Mouse (Mus musculus) right cerebral cortex, postnatal 14 days (tissue): Measurements from ENCODE around the gene Drd4.

ENCODE experiments used
- DNase-seq: peaks from one replicate; pipeline ENCODE4 v3.0.0; 2022

The Drd4 gene

DNA sequence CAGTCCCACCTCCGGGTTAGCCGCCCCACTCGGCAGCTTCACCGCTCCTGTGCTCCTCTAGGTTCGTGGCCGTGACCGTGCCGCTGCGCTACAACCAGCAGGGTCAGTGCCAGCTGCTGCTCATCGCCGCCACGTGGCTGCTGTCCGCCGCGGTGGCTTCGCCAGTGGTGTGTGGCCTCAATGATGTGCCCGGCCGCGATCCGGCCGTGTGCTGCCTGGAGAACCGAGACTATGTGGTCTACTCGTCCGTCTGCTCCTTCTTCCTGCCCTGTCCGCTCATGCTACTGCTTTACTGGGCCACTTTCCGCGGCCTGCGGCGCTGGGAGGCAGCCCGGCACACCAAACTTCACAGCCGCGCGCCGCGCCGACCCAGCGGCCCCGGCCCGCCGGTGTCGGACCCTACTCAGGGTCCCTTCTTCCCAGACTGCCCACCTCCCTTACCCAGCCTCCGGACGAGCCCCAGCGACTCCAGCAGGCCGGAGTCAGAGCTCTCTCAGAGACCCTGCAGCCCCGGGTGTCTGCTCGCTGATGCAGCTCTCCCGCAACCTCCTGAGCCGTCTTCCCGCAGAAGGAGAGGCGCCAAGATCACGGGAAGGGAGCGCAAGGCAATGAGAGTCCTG, 2.2 kb downstream of the Drd4 start:
- peak; percentile 25 for DNase-seq

DNA sequence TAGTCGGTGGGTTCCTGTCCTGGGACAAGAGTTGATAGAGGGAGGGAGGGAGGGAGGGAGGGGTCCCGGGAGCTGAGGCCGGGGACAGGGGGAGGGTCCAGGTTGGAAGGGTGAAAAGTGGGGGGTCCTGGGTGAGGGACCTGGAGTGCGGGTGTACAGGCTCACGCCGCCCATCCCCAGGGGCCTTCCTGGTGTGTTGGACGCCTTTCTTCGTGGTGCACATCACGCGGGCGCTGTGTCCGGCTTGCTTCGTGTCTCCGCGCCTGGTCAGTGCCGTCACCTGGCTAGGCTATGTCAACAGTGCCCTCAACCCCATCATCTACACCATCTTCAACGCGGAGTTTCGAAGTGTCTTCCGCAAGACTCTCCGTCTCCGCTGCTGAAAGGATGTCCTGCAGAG, 2.7 kb downstream of the Drd4 start:
- DNase-seq: no peak

DNA sequence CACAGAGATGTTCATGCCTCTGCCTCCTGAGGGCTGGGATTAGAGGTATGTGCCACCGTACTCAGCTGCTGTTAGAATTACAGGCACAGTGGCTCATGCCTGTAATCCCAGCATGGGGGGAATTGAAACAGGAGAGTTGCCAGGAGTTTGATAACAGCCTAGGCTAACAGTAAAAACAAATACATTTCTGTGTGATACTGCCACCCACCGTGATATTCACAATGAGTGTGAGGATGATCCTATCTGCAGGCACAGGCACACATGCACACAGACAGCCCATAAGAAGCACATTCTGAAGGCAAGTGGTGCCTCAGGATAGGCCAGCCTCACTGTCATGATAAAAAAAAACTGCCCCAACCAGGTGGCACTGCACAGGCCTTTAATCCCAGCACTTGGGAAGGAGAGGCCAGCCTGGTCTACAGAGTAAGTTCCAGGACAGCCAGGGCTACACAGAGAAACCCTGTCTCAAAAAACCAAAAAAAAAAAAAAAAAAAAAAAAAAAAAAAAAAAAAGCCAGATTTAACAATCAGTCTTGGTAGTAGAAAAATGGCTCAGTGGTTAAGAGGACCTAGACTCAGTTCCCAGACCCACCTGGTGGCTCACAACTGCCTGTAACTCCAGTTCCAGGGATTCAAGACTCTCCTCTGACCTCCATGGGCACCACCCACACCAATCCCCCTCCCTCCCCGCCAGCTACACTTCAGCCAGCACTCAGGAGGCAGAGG, 6.3 kb downstream of the Drd4 start:
- no peak for DNase-seq

DNA sequence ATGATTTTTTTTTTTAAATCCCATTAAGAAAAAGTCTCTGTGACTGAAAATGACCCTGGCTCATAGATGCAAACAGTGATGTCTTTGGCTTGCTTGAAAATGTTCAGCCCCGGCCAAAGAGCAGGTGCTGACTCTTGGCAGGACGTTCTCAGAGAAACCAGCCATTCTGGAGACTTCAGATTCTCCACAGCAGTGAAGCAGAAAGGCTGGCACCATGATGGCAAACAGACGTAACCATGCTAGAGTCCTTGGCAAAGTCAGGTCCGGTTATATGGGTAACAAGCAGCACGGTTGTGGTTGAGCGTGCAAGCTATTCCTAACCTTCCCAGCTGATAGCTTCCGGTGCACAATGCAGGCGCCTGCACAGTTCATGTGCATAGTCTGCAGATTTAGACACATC, 7.4 kb downstream of the Drd4 start:
- DNase-seq: no peak

DNA sequence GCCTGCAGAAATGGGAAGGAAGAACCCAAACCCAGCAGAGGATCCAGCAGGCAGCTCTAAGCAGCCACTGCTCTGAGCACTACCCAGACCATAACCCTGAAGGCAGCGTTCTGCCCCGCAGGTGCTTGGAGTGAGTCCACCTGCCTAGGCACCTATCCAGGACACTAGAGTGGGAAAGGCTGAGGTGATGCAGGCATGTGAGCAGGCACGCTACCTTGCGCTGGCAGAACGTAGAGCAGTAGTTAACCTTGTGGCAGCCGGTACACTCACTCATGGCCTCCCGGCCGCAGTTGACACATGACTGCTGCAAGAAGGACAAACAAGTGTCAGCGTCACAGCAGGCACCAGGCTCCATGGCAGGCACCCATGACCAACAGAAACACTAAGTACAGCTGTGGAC, 9.6 kb downstream of the Drd4 start:
- DNase-seq: no peak

DNA sequence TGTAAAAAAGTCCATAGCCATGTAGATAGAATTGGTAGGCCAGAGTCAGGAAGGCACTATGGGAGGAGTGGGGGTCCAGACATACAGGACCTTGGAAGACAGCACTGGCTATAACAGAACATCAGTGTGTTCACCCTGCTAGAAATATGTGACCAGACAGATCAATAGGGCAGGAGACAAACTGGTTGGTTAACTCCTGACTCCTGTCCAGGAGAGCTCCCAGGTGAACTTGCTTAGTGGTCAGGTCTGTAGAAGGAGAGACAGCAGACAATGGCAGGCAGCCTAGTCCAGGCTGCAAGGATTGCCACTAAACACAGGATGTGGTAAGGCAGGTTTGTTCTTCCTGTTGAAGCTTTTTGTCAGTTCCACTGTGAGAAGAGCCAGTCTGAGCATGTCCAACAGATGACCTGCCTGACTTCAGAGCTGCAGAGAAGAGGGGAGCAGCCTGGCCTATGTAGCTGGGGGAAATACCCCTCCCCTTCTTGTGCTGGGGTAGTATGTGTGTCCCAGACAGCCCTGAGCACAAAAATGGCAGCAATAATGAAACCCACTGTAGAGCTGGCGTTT, 11.0 kb downstream of the Drd4 start:
- DNase-seq: no peak

DNA sequence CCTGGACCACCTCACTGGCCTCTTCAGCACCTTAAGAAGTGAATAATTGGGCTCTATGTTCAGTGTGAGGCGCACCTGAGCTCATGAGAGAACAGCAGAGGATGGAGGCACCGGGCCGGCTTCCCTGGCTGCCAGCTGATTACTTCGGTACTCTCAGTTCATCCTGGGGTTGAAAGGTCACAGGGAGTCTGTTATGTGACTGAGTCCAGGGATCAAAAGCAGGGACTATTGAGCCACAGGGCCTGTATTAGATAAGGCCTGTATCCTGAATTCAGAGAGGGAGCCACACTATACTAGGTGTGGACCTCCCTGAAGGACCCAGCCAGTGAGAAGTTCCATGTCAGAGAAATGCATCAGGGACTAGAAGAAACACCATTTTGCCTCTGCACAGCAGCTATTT, 12.7 kb downstream of the Drd4 start:
- no peak for DNase-seq

DNA sequence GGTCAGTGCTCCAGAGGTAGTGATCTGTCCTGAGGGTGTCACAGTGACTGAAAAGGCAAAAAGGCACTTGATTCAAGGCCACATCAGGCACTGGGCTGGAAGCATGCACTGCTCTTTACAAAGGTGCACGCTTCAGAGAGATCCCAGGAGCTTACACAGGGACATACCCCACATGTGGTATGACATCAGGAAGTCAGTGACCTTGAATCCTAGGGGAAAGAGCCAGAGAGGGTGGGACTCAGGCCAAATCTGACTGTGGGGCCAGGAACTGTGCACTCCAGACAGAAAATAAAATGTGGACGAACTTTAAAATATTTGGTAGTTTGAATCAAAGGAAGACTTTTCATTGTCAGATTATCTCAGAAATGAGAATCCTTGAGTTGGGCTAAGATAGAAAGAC, 22.6 kb downstream of the Drd4 start:
- DNase-seq: no peak

DNA sequence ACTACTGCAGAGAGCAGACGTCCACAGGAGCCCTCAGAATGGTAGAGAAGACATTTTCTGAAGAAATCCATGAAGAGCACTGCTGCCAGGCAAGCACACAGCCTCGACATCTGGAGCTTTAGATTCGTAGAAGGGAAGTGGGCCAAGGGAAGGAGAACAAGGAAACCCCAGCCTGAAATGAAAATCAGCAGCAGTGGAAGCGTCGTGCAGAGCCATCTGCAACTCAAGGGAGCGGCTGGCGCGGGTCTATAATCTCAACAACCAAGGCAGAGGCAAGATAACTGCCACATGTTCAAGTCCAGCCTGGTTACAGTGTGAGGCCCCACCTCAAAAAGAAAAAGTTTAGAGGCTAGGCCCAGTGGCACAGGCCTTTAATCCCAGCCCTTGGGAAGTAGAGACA, 23.3 kb downstream of the Drd4 start:
- DNase-seq: peak; percentile 66

DNA sequence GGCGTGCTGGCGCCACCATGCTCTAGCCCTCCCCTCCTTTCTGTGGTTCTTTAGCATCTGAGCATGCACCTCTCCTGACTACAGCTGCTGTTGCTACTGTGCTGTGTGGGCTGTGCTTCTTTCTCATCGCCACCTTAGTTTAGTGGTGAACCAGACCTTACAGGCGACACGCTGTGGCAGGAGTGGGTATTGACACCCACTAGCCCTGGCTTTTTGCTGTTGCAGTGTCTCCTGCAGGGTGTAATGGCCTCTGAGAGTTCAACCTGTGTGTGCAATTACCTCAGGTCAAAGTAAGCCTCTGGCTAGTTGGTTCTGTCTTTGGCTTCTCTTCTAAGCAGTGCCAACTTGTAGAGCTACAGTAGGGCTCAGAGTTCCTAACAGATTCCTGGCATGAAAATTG, 24.2 kb downstream of the Drd4 start:
- no peak for DNase-seq

DNA sequence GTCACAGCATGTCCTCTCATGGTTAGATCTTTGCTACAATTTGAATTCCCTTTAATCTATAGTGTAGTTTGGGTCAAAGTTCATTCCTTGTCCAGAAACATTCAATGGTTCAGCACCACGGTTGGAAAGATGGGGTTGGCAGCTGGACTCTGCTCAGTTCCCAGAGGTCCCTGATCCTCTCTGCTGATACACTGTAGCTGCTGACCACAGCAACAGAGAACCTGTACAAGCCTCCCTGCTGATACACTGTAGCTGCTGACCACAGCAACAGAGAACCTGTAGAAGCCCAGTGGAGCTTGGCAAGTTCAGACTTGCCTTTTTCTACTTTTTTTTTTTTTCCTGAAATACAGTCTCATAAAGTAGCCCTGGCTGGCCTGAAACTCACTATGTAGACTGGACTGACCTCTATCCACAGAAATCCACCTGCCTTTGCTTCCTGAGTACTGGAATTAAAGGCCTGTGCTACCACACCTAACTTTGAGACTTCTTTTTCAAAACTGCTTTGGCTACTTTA, 25.9 kb downstream of the Drd4 start:
- no peak for DNase-seq

DNA sequence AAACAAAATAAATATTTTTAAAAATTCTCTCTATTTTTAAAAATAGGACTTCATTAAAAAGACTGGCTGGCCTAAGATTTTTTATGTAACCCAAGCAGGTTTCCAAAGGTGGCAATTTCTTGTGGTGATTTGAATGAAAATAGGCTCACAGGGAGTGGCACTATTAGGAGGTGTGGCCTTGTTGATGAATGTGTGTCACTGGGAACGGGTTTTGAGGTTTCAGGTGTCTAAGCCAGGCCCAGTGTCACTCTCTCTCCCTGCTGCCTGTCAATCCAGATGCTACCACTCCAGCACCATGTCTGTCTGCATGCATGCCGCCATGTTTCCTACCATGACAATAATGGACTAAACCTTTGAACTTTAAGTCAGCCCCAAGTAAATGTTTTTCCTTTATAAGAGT, 27.6 kb downstream of the Drd4 start:
- DNase-seq: no peak

DNA sequence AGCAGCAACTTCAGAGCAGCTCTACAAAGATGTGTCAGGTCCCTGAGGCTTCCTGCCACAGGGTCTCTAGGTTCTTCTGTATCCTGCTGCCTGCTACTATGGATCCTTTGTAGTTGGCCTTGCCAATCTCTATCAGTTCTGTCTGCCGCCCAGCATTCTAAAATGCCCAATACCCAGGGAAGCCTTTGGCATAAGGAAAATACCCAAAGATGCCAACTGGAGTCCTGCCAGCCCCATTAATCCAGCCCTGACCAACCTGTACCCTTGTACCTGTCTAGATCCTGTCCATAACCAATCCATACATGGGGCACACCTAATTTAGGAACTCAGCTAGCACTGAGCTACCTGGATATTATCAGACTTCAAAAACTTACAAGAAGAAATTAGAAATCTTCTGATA, 32.9 kb downstream of the Drd4 start:
- DNase-seq: no peak

DNA sequence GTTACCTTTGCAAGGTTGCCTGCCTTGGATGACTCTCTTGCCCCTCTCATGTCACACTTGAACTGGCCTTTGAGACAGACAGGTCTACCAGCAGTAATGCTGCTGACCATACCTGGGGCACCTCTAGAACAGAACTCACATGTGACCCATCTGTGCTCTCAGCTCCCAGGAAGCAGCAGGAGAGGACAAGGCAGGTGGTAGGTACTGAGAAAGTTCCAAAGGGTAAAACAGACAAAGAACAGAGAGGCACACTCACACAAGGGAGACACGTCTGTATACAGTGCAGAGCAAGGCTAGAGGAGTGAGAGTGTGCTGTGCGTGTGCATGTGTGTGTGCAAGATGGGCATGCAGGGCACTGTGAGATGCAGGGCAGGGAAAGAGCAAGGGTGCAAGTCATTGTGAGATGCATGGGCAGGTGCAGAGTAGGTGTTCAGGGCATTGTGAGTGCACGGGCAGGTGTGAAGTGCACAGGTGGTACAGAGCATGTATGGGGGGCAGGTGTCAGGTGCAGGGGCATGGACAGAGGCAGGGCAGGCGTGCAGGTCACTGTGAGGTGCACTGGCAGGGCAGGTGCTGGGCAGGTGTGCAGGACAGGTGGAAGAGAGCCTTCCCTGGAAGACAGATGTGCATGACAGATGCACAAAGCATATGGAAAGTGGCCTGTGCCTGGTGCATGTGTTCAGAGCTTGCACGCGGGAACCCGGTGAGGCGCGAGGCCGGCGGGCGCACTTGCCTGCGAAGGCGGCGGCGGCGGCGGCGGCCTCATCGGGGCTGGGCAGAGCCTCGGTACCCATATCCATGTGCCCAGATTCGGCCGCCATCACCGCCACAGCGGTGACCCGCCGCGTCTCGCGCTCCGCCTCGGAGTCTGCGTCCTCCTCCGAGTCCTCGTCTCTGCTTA, 35.0 kb downstream of the Drd4 start:
- DNase-seq: no peak

DNA sequence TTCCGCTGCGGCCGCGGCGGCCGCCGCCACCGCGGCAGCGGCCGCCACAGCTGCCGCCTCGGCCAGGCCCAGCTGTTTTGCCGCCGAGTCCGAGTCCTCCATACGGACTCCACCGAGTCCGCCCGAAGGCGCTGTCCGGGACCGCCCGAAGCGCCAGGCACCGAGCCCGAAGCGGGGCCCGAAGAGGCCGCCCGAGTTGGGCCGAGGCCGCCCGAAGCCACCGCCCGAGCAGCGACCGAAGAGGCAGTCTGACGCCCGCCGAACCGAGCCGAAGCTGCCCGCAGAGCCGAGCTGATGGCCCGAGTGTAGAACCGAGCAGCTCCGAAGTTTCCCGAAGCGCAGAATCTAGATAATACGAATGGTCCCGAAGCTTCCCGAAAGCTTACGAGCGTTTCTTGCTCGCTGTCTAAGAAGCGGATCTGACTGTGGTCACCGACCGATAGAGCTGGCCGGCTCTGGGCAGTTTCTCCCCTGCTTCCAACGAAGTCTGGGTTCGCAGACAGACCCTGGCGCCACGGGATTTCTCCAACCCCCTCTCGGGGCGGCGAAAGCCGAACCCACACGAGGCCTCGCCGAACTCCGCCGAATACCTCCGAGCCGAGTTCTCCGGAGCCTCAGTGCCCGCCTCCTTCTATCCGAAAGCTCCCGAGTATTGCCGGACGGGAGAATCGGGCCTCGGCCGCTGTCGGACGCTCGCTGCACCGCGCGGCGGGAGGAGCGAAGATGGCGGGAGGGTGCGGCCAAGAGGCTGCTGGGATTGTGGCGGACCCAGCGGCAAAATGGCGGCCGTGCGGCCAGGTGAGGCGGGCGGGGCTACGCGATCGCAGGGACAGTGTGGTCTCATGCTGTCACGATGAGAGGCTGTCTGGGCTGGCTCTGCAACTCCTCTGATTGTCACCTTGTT, 35.9 kb downstream of the Drd4 start, which contains the start of the genes Deaf1 and Tmem80:
Deaf1 (minus strand) TSS at position 222 of the 904 bp plus-strand sequence.
Tmem80 (plus strand) TSS at position 271 of the 904 bp plus-strand sequence.
- DNase-seq: peak; percentile 100

DNA sequence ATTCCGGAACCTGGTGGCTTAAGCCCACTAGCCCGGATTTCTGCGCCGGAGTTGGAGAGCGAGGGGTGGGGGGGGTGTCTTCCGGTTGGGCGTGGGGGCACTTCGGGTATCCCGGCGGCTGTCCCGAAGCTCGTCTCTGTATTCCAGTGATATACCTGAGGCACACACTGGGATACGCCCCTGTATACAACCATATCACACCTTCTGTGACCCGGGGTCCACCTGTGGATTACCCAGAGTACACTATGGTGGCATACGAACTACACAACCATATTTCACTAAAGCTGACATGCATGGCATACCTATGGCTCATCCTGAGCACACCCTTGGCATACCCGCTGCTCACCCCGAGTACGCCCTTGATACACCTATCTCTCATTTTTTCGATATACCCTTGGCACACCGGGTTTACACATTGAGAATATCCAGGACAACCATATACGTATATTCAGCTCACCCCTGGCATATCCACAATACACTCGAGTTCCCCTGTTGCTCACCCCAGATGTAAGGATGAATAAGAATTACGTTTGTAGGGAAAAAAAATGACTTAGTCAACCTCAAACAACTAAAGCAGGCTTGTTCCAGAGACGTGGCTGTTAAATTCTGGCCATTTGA, 36.7 kb downstream of the Drd4 start:
- no peak for DNase-seq

DNA sequence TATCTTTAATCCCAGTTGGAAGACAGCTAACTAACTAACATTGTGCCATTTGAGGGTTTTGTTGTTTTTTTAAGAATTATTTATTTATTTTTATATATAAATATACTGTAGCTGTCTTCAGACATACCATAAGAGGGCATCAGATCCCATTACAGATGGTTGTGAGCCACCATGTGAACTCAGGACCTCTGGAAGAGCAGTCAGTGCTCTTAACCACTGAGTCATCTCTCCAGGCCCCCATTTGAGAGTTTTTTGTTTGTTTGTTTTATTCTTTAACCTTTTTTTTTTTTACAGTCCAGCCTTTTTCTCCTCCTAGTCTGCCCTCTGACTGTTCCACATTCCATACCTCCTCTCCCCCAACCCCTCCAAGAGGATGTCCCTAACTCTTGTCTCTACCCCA, 38.9 kb downstream of the Drd4 start:
- DNase-seq: no peak

DNA sequence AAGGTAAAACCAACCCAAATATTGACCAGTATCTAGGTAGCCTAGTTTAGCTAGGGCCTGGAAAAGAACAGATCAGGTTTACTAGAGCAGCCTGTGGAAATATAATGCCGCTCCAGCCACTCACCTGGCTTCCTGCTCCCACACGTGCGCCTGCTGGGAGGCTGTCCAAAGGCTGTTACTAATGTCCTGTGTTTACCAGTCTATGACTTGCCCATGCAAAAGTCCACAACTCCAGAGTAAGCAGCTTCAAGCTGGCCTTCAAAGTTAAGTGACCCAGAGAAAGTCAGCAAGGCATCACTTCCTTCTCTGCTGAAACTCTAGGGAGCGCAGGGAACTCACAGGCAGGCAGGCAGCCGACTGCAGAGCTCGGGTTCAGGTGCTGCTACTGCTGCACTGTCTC, 40.2 kb downstream of the Drd4 start:
- DNase-seq: no peak

DNA sequence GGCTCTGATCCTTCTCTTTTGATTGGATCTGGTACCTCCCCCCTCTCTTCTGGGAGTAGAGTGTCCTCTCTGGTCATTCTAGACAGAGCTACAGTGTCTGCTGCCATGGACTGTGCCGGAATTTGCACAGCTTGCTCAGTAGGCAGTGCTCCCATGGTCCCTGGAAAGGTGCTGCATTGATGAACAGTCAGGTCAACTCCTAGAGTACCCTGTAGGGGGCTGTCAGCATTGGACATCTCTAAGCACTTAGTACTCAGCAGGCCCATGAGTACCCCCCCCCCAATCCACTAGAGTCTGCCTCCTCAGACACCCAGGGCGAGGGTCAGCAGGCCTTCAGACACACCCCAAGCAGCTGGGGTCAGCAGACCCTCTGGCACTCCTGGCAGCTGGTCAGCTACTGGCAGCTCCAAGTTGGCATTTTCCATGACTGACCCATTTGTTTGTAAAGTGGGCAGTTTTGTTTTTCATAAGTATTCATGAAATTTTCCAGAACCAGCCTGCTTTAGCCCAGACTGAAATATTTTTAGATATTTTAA, 43.3 kb downstream of the Drd4 start:
- no peak for DNase-seq

DNA sequence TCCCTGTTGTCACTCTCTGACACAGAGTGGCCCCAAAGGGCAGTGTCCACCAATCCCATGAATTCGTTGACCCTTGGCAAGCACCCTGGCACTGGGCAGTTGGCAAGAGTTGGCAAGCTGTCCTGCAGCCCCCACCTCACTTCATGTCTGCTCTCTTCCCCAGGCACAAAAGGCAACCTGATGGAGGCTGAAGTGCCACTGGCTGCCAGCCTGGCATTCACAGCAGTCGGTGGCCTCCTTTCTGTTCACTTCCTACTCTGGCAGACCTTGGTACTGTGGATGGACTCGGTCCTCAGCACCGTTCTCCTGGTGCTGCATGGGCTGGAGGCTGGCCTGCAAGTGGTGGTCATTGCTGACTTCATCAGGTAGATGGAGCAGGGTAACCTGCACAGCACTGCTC, 43.9 kb downstream of the Drd4 start:
- no peak for DNase-seq

DNA sequence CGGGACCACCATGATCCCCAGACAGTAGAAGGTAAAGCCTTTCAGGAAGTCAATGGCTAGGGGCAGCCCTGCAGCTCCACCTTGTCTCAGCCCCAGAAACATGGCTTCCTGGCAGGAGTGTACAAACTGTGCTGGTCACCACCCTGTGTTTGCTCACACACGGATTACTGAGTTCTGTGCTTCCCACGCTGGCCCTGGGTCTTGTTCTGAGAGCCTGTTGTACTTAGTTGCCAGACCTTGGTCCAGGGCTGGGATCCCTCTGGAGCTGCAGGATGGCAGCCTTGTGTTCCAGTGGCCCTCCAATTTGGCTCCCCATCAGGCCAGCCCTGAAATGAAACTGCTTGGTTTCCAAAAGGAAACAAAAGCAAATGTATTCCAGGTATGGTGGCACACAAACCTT, 44.5 kb downstream of the Drd4 start:
- DNase-seq: no peak
